Mouse (Mus musculus) MEL (cell line): ENCODE data around the gene Lpar5. TPM values are rescaled to one million over a fixed set of nuclear protein-coding genes. Genes with fewer than 3 reads are reported as not detected.
"Not testable (repeated sequence)": the region's sequence is repeated elsewhere in the genome, so short reads cannot be mapped to it uniquely, and the experiment has no call there.

Source experiments
- DNase-seq: peaks from one replicate; pipeline ENCODE4 v3.0.0; 2011; ENCODE audit warnings: low read depth, low spot score
- H3K27ac ChIP-seq: 2 replicates; pipeline ENCODE4 v1.5.1; 2012; ENCODE audit warnings: low read depth, mild to moderate bottlenecking, control low read depth, low read length, moderate library complexity; ENCODE audit not compliant: control insufficient read depth
- H3K27me3 ChIP-seq, 2 experiments: fragments of 150-350 bp in 1 of 2; sonication (generic) in 1 of 2; 2 replicates each; pipeline ENCODE4 v1.6.1; 2012; ENCODE audit warnings: low read length in 2 of 2, mild to moderate bottlenecking in 2 of 2, improper control_type of control experiment in 1 of 2, moderate library complexity in 1 of 2; ENCODE audit not compliant: insufficient read depth in 2 of 2, control insufficient read depth in 1 of 2
- H3K36me3 ChIP-seq, 2 experiments: 2 replicates each; pipeline ENCODE4 v1.6.1; 2012 to 2014; ENCODE audit warnings: low read length in 2 of 2, improper control_type of control experiment in 1 of 2, inconsistent platforms in 1 of 2, mild to moderate bottlenecking in 1 of 2; ENCODE audit not compliant: insufficient read depth in 2 of 2, control insufficient read depth in 1 of 2
- H3K4me1 ChIP-seq, 2 experiments: fragments of 150-350 bp in 1 of 2; sonication (generic) in 1 of 2; 2 replicates each; pipeline ENCODE4 v1.6.1; 2012; ENCODE audit warnings: low read length in 2 of 2, improper control_type of control experiment in 1 of 2, mild to moderate bottlenecking in 1 of 2; ENCODE audit not compliant: insufficient read depth in 2 of 2, control insufficient read depth in 1 of 2
- H3K4me3 ChIP-seq, 2 experiments: fragments of 150-350 bp in 1 of 2; sonication (generic) in 1 of 2; 2 replicates each; pipeline ENCODE4 v1.5.1; 2012; ENCODE audit warnings: low read depth in 2 of 2, low read length in 2 of 2, mild to moderate bottlenecking in 2 of 2, moderate library complexity in 2 of 2, control low read depth in 1 of 2, improper control_type of control experiment in 1 of 2; ENCODE audit not compliant: control insufficient read depth in 1 of 2, insufficient read depth in 1 of 2
- H3K79me2 ChIP-seq: 2 replicates; pipeline ENCODE4 v1.6.1; 2012; ENCODE audit warnings: mild to moderate bottlenecking, low read length, moderate library complexity; ENCODE audit not compliant: control insufficient read depth, poor library complexity, insufficient read depth
- H3K9ac ChIP-seq: 2 replicates; pipeline ENCODE4 v1.6.1; 2012; ENCODE audit warnings: low read depth, mild to moderate bottlenecking, control low read depth, low read length, moderate library complexity; ENCODE audit not compliant: control insufficient read depth, poor library complexity, severe bottlenecking
- H3K9me3 ChIP-seq: fragments of 150-350 bp; sonication (generic); replicated peaks from 2 replicates; pipeline ENCODE4 v1.6.1; 2012; ENCODE audit warnings: mild to moderate bottlenecking, low read length, improper control_type of control experiment, moderate library complexity; ENCODE audit not compliant: insufficient read depth
- CHD2 ChIP-seq: IDR thresholded peaks from 2 replicates; pipeline ENCODE4 v1.6.1; 2011; ENCODE audit warnings: low read length, improper control_type of control experiment
- EP300 ChIP-seq, 2 experiments: IDR thresholded peaks; 2 replicates each; pipeline ENCODE4 v1.6.1; 2011; ENCODE audit warnings: improper control_type of control experiment in 2 of 2, low read length in 2 of 2, low read depth in 1 of 2, mild to moderate bottlenecking in 1 of 2
- ETS1 ChIP-seq: IDR thresholded peaks from 2 replicates; pipeline ENCODE4 v1.6.1; 2012; ENCODE audit warnings: low read depth, mild to moderate bottlenecking, inconsistent platforms, low read length, improper control_type of control experiment, moderate library complexity
- HCFC1 ChIP-seq: IDR thresholded peaks from 2 replicates; pipeline ENCODE4 v1.6.1; 2012; ENCODE audit warnings: low read depth, mild to moderate bottlenecking, inconsistent platforms, low read length, improper control_type of control experiment, moderate library complexity
- MAFK ChIP-seq: IDR thresholded peaks from 2 replicates; pipeline ENCODE4 v1.6.1; 2011; ENCODE audit warnings: low read depth, mild to moderate bottlenecking, low read length, improper control_type of control experiment, borderline replicate concordance
- MAZ ChIP-seq: IDR thresholded peaks from 2 replicates; pipeline ENCODE4 v1.6.1; 2012; ENCODE audit warnings: low read depth, mild to moderate bottlenecking, inconsistent platforms, low read length, improper control_type of control experiment
- MEF2A ChIP-seq: IDR thresholded peaks from 2 replicates; pipeline ENCODE4 v1.6.1; 2014; ENCODE audit warnings: low read depth, mild to moderate bottlenecking, inconsistent platforms, low read length, improper control_type of control experiment; ENCODE audit not compliant: poor library complexity, insufficient replicate concordance, severe bottlenecking; ENCODE audit errors: extremely low read depth
- MYB ChIP-seq: IDR thresholded peaks from 2 replicates; pipeline ENCODE4 v1.6.1; 2011; ENCODE audit warnings: mild to moderate bottlenecking, low read depth, low read length, improper control_type of control experiment
- POLR2AphosphoS2 ChIP-seq: IDR thresholded peaks from 2 replicates; pipeline ENCODE4 v1.6.1; 2011; ENCODE audit warnings: low read length, improper control_type of control experiment
- POLR2AphosphoS5 ChIP-seq: IDR thresholded peaks from 2 replicates; pipeline ENCODE4 v1.6.1; 2012; ENCODE audit warnings: low read depth, borderline replicate concordance, mild to moderate bottlenecking, inconsistent platforms, low read length, moderate library complexity, mixed read lengths
- RCOR1 ChIP-seq: IDR thresholded peaks from 2 replicates; pipeline ENCODE4 v1.6.1; 2012; ENCODE audit warnings: low read depth, mild to moderate bottlenecking, inconsistent platforms, low read length, improper control_type of control experiment
- SIN3A ChIP-seq: IDR thresholded peaks from 2 replicates; pipeline ENCODE4 v1.6.1; 2012; ENCODE audit warnings: low read length, improper control_type of control experiment, inconsistent platforms
- TCF12 ChIP-seq: IDR thresholded peaks from 2 replicates; pipeline ENCODE4 v1.6.1; 2014; ENCODE audit warnings: low read depth, mild to moderate bottlenecking, inconsistent platforms, low read length, improper control_type of control experiment, moderate library complexity
- UBTF ChIP-seq: IDR thresholded peaks from 2 replicates; pipeline ENCODE4 v1.6.1; 2012; ENCODE audit warnings: low read depth, mild to moderate bottlenecking, inconsistent platforms, low read length, improper control_type of control experiment, moderate library complexity, borderline replicate concordance; ENCODE audit not compliant: insufficient read depth
- USF2 ChIP-seq, 2 experiments: IDR thresholded peaks; 2 replicates each; pipeline ENCODE4 v1.6.1; 2011 to 2012; ENCODE audit warnings: improper control_type of control experiment in 2 of 2, low read length in 2 of 2, borderline replicate concordance in 1 of 2, inconsistent platforms in 1 of 2, low read depth in 1 of 2, mild to moderate bottlenecking in 1 of 2; ENCODE audit not compliant: insufficient read depth in 1 of 2
- ZMIZ1 ChIP-seq: IDR thresholded peaks from 2 replicates; pipeline ENCODE4 v1.6.1; 2012; ENCODE audit warnings: low read depth, mild to moderate bottlenecking, inconsistent platforms, low read length, improper control_type of control experiment, moderate library complexity
- ZNF384 ChIP-seq: IDR thresholded peaks from 2 replicates; pipeline ENCODE4 v1.6.1; 2012; ENCODE audit warnings: low read depth, mild to moderate bottlenecking, inconsistent platforms, low read length, improper control_type of control experiment
- polyA plus RNA-seq, 2 experiments: library from polyadenylated mRNA; stranded (reverse) in 1 of 2; unstranded in 1 of 2; fragments of >175 nt in 1 of 2; fragments of >200 nt in 1 of 2; gene quantifications; 2 replicates each; pipeline versions ENCODE4 v1.2.1 to v1.2.4; 2012; ENCODE audit warnings: low replicate concordance in 2 of 2, low read depth in 1 of 2; ENCODE audit not compliant: insufficient read length in 2 of 2, insufficient read depth in 1 of 2, missing spikeins in 1 of 2
- total RNA-seq: library from RNA; depleted of rRNA; stranded (reverse); fragments of 300-350 nt; gene quantifications from 2 replicates; pipeline ENCODE4 v1.2.3, GENCODE M21; 2012

The Lpar5 gene
- total and polyA plus RNA-seq, 3 experiments = 2.8 to 16.2 TPM; not detected in 1

- DNase-seq = no peak
- H3K4me1 ChIP-seq = peaks cover 7 to 23% of the 10 kb centered on the region in 2 experiments
- no peak overlapping the region for H3K27ac ChIP-seq
- no peaks in the 10 kb centered on the region for H3K27me3 ChIP-seq
- H3K79me2 ChIP-seq = no peaks in the 10 kb centered on the region
- H3K36me3 ChIP-seq = peaks cover 0 to 2% of the 10 kb centered on the region in 2 experiments; a peak in 2 of 4 replicates
- H3K4me3 ChIP-seq = no peak overlapping the region
- H3K9ac ChIP-seq = no peak overlapping the region
- TF ChIP-seq MAFK (no peak), MEF2A (no peak), MYB (no peak), UBTF (no peak), ETS1 (no peak), TCF12 (no peak), USF2 (IDR thresholded peaks at IDR 0.05; ENCODE audit: borderline replicate concordance in 1 of 2, insufficient read depth in 1 of 2, low read depth in 1 of 2, low read length in 2 of 2) (no peak), ZMIZ1 (no peak), SIN3A (no peak), EP300 (IDR thresholded peaks at IDR 0.05; ENCODE audit: low read depth in 1 of 2, low read length in 2 of 2) (no peak), ZNF384 (no peak), HCFC1 (no peak), CHD2 (no peak), POLR2AphosphoS2 (no peak), POLR2AphosphoS5 (no peak), RCOR1 (no peak), MAZ (no peak)
- TF ChIP-seq, all 39 proteins: peak for 0
- H3K9me3 ChIP-seq = no peaks in the 10 kb centered on the region
Measured at GRCm38 (mm10) chr6:125063906-125064305, 3.8 kb upstream of the Lpar5 start.

GRCm38 (mm10) chr6:125065223-125065622 is 2.5 kb upstream of the Lpar5 start:
- peak; percentile 31 for DNase-seq
- H3K9ac ChIP-seq, H3K79me2 ChIP-seq, H3K4me3 ChIP-seq, H3K27ac ChIP-seq, H3K9me3 ChIP-seq, H3K36me3 ChIP-seq, H3K27me3 ChIP-seq: not testable (repeated sequence)
- H3K4me1 ChIP-seq = peaks cover 7 to 23% of the 10 kb centered on the region in 2 experiments
- TF ChIP-seq ZNF384 = peak; percentile 58; the same call in 1 of the 2 replicates
